Mouse (Mus musculus): ENCODE data around the gene Atp10a. TPM values are rescaled to one million over a fixed set of nuclear protein-coding genes. Genes with fewer than 3 reads are reported as not detected.

The Atp10a gene
- total RNA-seq (2021): 1 to 10 TPM; 2.4 to 2.9 TPM

DNA sequence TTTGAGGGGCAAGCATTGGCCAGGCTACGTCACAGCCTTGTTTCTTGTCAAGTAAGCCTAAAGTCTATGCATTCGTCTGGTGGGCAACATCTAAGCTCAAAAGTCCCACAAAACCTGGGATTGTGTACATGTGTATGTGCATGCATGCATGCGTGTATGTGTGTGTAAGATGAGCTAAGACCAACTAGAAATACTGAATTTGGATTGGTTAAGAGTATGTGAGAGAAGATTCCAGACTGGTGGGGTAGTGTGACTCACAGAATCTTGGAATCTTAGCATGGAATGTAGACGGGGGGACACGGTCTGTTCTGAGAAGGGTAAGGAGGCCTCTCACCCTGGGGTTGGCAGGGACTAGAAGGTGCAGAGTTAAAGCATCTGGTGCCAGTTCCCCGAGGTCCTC lies at the start of gene Atp10a:
Gene Atp10a (plus strand): TSS at position 301 of the 400 bp plus-strand sequence.
- DNase-seq: no peak

DNA sequence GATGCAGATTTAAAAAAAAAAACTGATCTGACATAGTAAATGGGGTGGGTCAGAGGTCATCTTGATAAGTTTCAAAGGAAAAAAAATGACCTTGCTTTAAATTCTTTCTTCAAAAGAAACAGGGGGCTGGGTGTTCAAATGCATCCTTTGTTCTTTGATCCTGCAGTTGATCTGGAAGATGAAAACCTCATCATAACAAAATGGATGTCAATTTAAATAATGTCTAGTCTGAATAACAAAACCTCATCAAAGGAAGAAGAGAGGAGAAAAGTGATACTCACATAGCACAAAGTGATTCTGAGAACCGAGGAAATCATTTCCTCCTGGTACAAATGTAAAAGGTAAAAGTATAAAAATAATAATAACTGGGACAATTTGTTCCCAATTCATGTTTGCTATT lies 37.9 kb upstream of the Atp10a start:
- no peak for DNase-seq

DNA sequence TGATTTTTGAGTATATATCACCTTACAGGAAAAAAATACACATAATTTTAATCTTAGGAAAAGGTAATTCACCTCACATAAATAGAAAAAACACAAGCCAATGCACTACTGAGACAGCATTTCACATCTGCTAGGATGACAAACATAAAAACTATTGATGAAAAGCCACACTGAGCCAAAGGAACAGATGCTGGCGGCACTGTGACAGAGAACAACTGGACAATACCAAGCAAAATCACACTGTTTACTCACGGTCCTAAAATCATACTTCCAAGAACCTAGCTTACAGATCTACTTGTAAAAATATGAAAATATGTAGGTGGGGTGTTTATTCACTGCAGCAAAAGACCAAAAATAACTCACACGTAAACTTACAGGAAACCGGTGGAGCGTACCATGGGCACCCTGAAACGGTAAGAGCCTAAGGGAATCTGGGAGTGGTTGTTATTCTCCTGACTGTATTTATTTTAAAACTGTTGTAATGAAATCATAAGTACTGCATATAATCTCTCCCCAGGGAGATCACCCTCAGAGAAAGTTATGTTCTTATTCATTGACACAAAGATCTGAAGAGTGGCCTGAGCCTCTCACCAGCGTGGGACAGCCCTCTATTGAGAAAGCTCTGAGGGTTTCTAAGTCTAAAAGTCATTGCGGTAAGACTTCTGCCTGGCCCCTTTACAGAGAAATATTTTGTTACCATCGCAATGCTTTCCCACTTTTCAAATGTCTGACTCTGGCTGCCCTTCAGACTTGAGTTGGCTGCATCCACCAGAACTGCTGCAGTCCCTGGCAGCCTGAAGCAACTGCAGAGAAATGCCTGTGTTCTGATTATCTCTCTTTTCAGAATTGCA lies 29.4 kb upstream of the Atp10a start:
- DNase-seq: peak; percentile 31

DNA sequence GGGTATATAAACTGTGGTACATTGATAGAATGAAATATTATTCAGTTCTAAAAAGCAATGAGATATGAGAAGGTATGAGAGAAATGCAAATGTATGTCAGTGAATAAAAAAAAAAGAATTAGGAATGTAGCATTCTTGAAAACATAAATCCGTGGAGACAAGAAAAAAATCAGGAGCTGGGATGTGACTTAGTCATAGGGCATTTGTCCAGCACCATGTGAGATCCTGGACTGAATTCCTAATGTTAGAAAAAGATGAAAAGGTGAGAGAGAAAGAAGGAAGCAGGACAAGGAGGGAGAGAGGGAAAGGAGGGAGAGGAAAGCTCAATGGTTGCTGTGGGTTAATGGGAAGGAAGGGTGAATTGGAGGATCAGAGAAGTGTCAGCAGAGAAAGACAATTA lies 28.6 kb upstream of the Atp10a start:
- no peak for DNase-seq

DNA sequence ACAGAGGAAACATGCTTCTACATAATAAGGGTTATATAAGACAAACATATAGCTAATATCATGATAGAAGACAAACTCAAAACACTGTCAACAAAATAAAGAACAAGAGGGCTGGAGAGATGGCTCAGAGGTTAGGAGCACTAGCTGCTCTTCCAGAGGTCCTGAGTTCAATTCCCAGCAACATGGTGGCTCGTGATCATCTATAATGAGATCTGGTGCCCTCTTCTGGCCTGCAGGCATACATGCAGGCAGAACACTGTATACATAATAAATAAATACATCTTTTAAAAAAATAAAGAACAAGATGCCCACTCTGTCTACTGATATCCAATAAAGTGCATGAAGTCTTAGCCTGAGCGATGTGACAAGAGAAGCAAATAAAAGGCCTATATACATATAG lies 26.7 kb upstream of the Atp10a start:
- DNase-seq: no peak

DNA sequence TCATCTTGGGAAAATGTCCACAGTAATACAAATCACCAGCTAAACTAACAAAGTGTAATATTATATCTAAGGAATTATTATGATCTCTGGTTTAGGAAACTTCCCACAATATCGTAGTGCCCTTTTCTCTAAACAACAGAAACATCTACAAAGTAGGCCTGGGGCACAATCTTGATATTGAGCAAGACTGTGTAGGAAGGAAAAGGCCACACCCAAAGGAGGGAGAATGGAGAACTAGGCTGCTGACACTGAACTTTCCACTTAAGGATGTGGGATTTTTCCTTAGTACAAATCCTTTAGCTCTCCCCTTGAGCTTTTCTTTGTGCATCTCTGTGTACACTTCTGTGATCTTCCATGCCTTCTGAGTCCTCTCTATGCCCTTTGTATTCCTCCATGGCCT lies 22.3 kb upstream of the Atp10a start:
- no peak for DNase-seq

DNA sequence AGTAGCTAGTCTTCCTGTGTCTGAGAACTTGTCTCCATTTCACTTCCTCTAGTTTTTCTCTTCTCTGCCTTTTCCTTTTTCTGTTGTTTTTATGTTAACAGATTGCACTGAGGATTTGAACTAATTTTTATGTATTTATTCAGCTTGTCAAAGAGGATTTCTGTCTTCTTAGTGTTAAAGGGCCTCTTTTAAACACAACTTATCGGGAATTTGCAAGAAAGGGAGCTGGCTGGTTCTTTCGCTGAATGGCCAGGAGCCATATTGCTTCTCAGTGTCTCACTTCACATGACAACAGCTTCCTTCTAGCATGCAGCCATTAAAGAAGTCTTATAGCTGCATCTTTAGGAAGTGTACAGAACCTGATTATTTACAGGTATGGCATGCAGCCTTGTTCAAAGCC lies 16.3 kb upstream of the Atp10a start:
- no peak for DNase-seq

DNA sequence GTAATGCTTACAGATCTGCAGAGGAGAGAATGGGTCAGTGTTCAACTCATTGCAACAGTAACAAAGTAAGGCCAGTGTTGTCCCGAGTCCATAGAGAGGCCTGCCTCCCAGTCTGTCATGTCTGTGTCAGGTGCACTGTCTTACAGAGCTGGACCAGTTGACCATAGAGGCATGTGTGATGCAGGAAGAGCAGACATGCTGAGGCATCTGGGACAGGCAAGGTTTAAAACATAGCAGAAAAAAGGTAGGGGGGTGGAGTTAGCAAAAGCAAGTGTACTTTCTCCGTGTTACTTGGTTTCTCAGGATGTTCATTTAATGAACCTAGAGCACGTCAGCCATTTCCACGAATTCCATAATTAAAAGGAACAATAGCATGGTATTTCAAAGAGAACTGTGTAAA lies 15.5 kb upstream of the Atp10a start:
- no peak for DNase-seq

DNA sequence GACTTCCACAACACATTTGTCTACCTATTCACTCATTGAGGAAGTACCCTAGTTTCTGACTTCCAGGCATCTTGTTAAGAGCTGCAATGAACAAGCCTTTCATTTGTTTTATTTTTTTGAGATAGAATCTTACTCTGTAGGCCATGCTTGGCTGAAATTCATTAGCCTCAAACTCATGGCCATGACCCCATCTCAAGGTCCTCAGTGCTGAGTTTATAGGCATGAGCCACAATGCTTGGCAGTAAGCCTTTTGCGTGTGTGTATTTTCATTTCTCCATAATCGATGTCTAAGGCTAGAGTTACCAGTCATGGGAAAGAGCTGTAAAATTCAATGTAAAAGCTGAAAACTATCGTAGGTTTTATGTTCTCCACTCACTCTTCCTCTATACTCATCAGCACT lies 14.1 kb upstream of the Atp10a start:
- DNase-seq: no peak

DNA sequence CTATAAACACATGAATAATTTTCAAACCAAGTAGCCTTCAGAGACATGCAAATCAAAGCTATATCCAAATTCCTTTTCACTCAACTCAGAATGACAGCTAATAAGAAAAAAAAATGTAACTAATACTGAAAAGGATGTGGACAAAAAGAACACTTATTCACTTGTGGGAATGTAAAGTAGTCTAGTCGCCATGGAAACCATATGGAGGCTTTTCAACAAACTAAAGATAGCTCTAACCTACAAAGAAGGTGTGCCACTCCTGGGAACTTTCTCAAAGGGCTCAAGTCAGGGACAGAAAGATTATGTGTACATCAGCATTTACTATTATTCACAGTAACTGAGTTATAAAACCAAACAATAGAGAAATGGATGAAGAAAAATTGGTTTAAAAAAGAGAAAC lies 8.6 kb upstream of the Atp10a start:
- DNase-seq: no peak

DNA sequence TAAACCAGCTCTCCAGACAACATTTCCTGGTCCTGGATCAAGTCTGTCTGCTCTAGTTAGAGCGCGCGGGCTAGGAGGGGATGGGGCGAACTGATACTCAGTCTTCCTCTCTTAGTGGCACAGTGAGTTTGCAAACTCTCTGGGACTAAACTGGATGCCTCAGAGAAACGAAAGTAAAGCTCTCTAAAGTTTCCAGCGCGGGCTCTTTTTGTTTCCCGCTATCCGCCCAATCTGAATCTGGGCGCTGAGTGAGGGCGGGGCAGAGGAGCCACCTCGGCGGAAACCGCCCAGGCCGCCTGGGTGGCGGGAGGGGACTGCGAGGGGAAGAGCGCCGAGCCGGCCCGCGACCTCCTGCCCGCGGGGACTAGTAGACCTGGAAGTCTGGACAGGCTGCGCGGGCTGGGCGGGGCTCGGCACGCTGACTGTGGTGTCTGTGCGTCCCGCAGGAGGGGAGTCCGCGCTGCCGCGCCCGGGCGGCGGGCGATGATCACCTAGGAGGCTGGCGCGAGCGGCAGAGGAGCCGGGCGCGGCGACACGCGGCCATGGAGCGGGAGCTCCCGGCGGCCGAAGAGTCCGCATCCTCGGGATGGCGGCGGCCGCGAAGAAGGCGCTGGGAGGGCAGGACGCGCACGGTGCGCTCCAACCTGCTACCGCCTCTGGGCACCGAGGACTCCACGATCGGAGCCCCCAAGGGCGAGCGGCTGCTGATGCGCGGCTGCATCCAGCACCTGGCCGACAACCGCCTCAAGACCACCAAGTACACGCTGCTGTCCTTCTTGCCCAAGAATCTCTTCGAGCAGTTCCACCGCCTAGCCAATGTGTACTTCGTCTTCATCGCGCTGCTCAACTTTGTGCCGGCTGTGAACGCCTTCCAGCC lies 2.2 kb downstream of the Atp10a start:
- peak; percentile 65 for DNase-seq

DNA sequence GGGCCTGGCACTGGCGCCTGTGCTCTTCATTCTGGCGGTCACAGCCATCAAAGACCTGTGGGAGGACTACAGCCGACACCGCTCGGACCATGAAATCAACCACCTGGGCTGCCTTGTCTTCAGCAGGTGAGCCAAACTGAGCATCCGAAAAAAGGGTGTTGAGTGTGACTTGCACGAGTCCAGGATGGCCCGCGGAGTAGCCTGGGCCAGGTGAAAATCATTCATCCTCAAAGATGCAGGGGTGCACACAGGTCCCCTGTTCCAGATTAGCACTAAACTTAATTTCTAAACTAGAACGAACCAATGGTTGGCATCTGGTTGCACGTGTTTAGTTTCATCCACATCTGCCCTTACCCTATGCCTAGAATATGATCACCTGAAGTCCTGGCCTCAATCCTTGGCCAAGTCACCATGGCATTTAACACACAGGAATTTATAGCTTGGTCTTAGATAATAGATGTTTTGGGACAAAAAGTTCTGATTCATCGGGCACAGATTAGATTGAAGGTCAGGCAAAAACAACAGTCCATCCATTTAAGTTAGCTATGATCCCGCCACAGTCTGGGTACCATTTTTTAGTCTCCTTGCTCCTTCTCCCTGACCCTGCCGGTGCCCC lies 2.9 kb downstream of the Atp10a start:
- DNase-seq: no peak

DNA sequence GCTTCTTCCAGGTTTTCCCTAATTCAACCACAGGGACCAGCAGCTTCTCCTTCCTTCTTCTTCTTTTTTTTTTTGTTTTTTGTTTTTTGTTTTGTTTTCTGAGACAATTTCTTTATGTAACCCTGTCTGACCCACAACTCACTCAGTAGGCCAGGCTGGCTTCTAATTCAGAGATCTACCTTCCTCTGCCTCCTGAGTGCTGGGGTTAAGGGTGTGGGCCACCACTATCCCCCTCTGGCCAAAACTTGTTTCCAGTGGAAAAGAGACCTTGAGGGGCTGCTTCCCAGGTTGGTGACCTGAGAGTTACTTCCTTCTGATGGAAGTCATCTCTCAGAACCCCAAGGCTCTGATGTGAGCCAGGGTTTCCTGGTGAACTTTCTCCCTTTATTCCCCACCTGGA lies 4.1 kb downstream of the Atp10a start:
- no peak for DNase-seq

DNA sequence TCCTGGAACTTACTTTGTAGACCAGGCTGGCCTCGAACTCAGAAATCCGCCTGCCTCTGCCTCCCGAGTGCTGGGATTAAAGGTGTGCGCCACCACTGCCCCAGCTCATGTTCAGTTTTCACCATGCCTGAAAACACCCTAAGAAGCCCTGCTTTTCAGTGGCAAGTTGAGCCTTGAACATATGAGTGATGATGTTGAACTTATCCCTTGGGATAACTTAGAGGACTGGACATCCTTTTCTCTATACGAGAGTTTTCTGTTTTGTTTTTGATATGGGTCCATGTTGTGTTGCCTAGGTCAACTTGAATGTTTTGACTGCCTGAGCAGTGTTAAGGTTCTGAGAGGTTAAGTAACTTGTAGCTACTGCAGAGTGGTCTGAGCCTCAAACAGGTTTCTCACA lies 4.7 kb downstream of the Atp10a start:
- no peak for DNase-seq

DNA sequence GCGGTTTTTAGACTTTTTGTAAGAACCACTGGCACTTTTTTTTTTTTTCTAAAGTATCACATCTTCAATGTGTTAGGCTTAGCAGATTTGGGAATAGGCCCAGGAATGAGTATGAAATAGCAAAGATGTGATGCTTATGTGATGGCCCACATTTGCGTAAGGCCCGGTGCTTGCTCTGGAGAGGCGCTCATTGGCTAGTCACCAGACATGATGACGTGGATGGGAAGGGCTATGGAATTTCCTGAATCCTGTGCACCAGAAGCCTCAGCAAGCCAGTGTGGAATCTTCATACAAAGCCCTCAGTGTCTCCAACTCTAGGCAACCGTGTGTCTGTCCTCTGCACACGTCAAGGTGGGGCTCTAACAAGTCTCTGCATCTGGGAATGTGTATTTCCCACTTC lies 5.1 kb downstream of the Atp10a start:
- DNase-seq: peak; percentile 42

DNA sequence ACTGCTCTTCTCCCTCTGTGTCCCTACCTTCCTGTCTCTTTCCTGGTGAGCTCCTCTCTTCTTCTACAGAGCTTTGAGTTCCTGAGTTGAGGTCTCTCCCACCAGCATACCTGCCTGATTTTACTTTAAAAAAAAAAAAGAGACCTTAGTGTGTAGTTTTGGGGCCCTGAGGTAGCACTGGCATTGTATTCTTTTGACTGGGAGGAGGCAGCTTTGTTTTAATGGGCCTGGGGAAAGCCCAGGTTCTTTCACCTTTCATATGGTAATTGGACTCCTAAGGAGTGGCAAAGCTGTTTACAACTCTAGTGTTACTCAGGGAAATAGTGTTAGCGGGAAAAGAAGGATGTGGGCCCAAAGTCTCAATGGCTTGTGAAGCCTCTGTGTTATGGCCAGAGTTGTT lies 12.7 kb downstream of the Atp10a start:
- DNase-seq: no peak

DNA sequence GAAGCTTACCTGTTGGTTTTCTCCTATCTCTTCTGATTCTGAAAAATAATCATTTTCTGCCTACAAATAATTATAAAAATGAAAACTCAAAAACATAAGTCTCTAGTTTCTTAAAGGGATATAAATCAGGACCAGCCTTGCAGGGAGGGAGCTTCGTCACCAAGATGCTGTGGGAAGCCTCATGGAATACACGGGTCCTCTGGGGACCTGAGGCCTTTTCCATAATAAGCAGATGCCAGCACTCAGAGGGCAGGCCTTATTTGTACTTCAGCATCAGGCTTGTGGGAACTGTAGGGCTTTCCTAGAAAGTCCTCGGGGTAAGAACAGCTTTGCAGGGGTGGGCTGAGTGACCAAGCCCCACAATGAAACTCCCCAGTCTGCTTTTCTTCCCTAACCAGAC lies 20.1 kb downstream of the Atp10a start:
- no peak for DNase-seq

DNA sequence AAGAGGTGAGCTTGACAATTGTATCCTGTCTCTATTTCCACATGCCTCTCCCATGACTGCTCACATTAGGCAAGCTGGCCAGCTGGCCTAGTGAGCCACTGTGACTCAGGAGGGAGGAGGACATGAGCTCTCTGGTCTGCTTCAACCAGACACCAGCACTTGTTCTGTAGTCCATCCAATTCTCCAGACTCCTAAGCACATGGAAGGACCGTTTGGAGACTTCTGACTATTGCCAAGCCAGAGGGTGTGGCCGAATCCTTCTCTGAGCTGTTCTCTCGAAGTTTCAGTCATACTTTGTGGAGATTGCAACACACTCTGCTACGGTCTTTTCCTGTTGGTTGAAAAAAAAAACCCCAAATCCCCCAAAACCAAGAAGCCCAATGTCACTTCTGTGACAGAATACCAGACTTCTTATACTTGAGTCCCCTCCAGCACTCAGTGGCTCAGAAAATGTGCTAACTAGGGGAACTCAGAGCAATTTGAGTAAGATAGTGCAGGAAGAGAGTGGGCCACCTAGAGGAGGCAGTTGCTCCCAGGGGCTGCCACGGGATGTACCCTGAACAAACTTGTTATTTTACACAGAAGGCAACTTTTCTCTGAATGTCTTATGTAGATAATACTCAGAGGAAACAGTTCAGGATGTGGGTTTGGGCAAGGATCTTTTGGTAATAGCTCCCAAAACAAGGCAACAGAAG lies 21.3 kb downstream of the Atp10a start:
- DNase-seq: peak; percentile 35

DNA sequence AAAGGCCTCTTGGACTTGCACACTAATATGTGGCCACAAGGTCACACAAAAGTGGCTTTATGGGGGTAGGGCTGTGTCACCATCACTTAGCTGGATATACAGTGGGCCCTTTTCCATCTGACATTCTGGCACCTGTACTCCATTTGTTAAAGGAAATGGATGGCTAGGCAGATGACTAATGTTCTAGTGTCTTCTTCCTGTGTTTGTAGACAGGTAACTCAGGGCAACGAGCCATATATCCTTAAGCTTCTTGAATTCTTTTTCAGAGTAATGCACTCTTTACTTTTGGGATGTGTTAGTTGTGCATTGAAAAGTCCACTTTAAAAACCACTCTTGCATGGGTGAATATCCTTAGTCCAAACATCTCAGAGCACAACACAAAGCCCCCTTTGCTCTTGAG lies 30.0 kb downstream of the Atp10a start:
- DNase-seq: no peak

DNA sequence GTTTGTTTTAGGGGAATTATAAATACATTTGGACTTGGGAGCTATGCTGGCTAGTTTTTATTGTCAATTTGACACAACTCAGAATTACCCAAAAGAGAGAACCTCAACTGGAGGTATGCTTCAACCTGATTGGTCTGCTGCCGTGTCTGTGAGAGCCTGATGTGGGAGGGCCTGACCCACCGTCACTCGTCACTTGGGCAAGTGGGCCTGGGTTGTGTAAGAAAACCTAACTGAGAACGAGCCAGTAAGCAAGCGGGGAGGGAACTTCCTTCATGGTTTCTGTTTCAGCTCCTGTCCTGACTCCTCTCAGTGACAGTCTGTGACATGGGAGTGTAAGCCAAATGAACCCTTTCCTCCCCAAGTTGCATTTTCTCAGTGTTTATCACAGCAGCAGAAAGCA lies 30.6 kb downstream of the Atp10a start:
- DNase-seq: no peak

DNA sequence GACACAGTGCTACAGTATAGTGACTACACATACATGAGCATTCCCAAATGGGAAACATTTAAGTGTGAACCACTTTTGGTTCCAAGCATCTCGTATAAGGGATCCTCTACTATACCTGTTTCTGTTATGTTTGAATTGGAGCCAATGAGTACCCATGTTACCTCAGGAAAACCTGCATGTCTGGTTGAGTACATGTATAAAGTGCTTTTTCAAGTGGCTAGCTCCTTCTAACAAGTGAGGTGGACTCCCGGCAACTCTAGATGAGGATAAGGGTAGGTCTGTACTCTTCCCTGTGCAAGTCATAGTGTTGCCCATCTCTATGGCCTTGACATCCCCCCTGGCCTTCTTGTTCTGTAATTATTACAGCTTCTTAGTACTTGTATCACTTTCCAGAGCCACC lies 31.0 kb downstream of the Atp10a start:
- no peak for DNase-seq

DNA sequence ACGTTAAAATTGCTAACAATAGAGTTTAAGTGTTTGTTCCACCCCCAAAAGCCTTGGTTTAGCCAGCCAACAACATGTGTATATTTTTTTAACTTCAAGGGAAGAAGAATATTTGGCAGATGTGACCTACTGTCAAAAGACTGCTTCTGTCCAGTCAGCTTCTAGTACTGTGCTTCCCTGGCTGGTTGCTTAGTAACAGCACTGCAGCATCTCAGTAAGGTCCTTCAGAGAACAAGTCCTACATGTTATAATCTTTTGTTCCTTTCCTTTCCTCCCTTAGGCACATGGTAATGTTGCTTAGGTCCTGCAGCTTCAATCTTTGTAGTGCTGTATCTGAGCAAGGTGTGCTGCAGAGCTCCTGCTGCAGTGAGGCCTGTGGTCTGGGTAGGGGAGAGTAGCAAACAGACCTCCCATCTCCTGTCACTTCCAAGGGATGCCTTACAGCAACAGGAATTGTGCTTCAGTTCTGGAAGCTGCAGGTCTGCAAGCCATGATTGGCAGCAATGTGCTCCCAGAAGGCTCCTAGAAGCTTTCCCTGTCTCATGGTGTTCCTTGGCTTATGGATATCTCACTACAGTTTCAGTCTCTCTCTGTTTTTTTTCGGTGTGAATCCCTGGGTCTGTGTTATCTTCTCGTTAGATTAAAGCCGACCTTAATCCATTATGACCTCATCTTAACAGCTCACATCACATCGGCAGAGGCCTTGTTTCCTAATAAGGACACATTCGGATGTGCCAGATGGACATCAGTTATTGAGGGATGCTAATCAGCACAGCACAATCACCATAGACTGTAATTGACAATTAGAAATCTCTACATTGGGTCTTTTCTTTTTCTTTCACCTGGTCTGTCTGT lies 34.3 kb downstream of the Atp10a start:
- no peak for DNase-seq

Measured in heart, postnatal 4 days (tissue).